Mouse (Mus musculus): ENCODE measurements around the gene Cdk18.

The Cdk18 gene

GRCm38 (mm10) chr1:132065475-132066172 lies 73.9 kb downstream of the Cdk18 start:
- DNase-seq (ENCODE audit: low read depth, low spot score): no peak

- no peak for DNase-seq (ENCODE audit: low read depth, low spot score)
Measured at GRCm38 (mm10) chr1:132065001-132065400, 74.5 kb downstream of the Cdk18 start.

- no peak for DNase-seq (ENCODE audit: low read depth, low spot score)
Measured at GRCm38 (mm10) chr1:132063096-132063495, 76.4 kb downstream of the Cdk18 start.
